Mouse (Mus musculus): ENCODE measurements around the gene Kpna6.

The Kpna6 gene

DNA sequence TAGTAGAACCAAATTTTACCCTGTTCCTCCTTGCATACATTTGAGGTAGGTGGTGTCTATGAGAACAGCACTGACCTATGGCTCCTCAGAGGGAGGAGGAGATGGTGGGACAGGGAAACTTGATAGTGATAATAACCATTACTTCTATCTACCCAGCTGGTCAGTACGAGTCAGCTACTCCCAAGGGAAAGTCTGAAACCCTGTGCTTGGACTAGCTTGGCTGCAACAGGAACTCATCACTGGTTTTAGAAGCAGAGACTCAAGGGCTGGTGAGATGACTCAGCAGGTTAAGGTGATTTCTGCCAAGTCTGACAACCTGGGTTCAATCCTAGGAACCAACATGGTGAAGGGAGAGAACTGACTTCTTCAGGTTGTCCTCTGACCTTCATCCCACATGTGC is 23.9 kb downstream of the Kpna6 start:
- no peak for DNase-seq (ENCODE audit: low spot score in 2 of 2)

GRCm38 (mm10) chr4:129645204-129645603 is 27.4 kb downstream of the Kpna6 start:
- DNase-seq (ENCODE audit: low spot score in 2 of 2), result no peak

GRCm38 (mm10) chr4:129641756-129642155 is 30.8 kb downstream of the Kpna6 start:
- DNase-seq (ENCODE audit: low spot score in 2 of 2), result no peak

DNA sequence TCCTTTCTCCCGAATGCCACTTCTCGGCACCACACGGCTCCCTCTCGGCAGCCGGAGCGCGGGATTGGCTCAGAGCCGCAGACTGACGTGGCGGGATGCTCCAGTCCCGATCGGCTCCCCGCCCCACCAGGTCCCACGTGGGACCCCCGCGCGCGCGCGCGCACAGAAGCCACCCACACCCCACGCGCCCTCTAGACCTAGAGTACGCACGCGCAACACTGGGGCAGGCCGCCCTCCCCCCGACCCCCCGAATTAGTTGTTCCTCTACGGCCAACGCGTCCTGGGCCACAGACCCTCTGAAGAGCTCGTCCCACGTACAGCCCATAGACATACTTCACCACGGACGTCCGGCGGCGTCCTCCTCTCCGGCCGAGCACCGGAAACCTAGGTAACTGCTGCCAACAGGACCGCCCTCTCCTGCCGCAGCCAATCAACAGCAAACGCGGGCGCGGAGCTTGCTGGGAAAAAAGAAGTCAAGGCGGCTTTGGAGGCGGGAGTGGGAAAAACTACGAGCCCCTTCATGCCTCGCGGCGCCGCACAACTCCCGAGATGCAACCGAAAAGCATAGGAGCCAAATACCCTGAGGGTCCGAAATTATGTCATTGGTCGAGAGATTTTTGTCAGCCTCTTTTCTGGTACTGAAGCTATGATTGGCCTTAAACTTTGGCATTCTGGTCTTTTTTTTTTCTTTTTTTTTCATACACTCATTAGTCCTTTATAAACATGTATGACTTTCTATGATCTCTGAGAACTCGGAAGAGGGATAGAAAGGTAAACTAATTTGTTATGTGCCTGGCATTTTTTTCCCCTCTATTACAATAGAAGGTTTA is 31.7 kb downstream of the Kpna6 start, which contains the start of gene Txlna:
TSS of gene Txlna (minus strand) at position 428 of the 830 bp plus-strand sequence.
- DNase-seq (ENCODE audit: low spot score in 2 of 2), result peak; percentile 91 to 96

GRCm38 (mm10) chr4:129640101-129640637 is 32.4 kb downstream of the Kpna6 start:
- DNase-seq (ENCODE audit: low spot score in 2 of 2), result peak in 1 of 2 experiments; percentile 36

GRCm38 (mm10) chr4:129639221-129639620 is 33.3 kb downstream of the Kpna6 start:
- no peak for DNase-seq (ENCODE audit: low spot score in 2 of 2)

DNA sequence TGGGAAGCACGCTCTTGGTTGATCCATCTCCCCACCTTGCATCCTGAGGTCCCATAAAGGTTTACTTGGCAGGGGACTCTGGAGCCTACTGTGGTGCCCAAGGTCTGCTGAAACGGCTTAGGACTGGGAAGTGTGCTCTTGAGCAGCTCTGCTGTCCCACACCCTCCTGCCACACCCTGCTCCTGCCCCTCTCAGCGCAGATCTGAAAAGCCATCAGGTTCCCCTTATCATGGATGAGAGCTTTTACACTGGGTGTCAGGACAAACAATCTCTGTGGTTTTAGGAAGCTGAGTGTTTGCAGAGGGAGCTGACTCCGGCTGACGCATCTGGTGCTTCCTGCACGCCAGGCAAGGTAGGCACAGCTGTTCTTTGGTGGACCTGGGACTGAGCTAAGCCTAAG is 38.7 kb downstream of the Kpna6 start:
- no peak for DNase-seq (ENCODE audit: low spot score in 2 of 2)

DNA sequence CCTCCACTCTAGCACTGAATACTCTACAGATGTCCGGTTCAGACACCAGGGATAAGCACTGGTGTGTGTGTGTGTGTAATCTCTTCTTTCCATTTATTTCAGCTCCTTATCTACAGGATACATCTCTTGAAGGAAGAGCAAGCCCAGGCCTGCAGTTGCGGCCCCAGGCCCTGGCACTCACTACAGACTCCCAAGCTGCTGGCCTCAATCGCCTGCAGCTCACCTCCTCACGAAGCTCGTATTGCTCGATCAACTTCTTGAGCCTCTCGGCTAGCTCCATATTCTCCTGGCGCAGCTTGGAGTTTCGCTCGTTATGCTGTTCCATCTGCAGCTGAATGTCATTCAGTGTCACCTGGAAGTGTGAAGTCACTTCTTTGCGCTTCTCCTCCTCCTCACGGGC is 40.7 kb downstream of the Kpna6 start:
- DNase-seq (ENCODE audit: low spot score in 2 of 2), result no peak

GRCm38 (mm10) chr4:129630944-129631343 is 41.6 kb downstream of the Kpna6 start:
- DNase-seq (ENCODE audit: low spot score in 2 of 2), result no peak

DNA sequence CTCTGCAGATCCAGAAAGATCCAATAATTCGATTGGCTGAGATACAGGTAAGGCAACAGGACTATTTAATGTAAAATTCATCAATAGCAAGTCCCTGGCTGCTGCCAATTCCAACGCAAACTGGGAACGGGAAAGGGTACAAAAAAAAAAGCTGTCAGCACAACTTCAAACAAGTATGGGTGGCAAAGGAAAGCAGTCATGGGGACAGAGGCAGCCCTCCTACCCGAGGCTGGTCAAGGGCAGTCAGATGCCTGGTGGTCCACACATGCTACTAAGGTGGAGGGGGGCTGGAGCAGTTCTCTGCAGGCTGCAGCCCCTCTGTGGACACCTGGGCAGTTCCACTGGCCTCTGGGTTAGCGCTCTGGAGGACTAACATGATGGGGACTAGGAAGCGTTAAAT is 46.5 kb downstream of the Kpna6 start:
- no peak for DNase-seq (ENCODE audit: low spot score in 2 of 2)

- DNase-seq (ENCODE audit: low spot score in 2 of 2), result no peak
Observed at GRCm38 (mm10) chr4:129625496-129625895, 47.1 kb downstream of the Kpna6 start.

GRCm38 (mm10) chr4:129625029-129625370 is 47.6 kb downstream of the Kpna6 start:
- DNase-seq (ENCODE audit: low spot score in 2 of 2), result peak; percentile 58 to 64

DNA sequence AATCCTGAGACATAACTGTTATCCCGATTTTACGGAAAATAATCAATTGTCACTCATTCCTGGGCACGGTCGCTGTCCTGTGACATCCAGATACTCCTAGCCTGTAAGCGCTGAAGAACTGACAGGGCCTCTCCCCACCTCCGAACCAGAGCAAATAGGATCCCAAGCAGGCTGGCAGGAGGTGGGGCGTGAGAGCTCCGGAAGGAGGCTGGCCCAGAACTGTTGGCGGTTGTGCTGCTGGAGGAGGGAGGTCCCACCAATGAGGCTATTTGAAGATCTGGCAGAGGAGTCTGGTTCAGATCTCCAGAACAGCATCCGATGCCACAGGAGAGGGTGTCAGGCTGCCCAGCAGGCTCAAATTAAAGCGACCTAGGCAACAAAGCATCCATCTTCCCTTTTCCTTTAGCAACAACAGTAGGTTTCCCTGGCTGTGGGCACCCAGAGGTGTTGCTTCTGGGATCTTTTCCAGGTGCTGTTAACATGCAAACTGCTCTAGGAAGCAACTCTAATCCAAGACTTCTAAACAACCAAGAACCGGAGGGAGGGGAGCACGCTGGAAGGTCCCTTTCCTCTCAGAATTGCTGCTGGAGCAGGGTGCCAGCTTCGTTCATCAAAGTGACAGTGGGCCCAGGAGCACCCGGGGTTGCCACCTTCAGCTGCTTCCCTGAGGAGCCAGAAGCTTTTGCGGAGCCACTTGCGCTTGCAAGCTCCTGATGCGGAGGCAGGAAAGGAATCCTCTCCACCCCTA is 48.1 kb downstream of the Kpna6 start:
- DNase-seq (ENCODE audit: low spot score in 2 of 2), result peak; percentile 82 to 85

GRCm38 (mm10) chr4:129623681-129624091 is 48.9 kb downstream of the Kpna6 start, which contains the start of gene Ccdc28b:
TSS of gene Ccdc28b (minus strand) at chr4:129623947.
- DNase-seq (ENCODE audit: low spot score in 2 of 2), result no peak

GRCm38 (mm10) chr4:129622803-129623535 is 49.6 kb downstream of the Kpna6 start:
- no peak for DNase-seq (ENCODE audit: low spot score in 2 of 2)

DNA sequence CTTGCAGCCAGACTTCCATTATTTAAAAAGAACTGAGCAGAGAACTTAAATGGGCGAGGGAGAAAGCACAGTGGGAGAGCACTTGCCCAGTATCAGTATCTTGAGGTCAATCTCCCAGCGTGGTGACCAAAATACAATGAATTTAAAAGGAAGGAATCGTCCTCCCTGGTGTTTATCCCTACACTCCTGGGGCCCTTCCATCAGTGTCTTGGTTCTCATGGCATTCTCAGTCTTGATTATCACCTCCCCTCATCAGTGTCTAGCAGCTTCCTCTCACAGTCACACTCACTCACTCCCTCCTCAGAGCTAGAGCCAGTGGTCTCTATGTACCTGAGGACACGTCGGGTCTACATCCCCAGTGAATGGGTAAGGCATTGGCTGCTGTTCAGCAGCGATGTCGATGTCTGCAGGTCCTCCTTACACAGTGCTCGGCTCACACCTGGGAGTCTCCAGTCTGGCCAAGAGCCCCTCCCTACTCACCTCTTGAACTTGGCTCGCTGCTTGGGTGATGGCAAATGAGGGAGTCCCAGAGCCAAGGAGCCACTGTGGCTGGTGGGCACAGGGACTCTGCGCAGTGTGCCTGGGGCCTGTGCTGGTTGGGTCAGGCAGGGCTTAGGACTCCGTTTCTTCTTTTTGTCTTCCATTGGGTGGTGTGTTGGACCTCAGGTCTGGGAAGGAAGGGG is 50.3 kb downstream of the Kpna6 start:
- no peak for DNase-seq (ENCODE audit: low spot score in 2 of 2)

- no peak for DNase-seq (ENCODE audit: low spot score in 2 of 2)
Observed at GRCm38 (mm10) chr4:129621283-129621841, 51.2 kb downstream of the Kpna6 start.

DNA sequence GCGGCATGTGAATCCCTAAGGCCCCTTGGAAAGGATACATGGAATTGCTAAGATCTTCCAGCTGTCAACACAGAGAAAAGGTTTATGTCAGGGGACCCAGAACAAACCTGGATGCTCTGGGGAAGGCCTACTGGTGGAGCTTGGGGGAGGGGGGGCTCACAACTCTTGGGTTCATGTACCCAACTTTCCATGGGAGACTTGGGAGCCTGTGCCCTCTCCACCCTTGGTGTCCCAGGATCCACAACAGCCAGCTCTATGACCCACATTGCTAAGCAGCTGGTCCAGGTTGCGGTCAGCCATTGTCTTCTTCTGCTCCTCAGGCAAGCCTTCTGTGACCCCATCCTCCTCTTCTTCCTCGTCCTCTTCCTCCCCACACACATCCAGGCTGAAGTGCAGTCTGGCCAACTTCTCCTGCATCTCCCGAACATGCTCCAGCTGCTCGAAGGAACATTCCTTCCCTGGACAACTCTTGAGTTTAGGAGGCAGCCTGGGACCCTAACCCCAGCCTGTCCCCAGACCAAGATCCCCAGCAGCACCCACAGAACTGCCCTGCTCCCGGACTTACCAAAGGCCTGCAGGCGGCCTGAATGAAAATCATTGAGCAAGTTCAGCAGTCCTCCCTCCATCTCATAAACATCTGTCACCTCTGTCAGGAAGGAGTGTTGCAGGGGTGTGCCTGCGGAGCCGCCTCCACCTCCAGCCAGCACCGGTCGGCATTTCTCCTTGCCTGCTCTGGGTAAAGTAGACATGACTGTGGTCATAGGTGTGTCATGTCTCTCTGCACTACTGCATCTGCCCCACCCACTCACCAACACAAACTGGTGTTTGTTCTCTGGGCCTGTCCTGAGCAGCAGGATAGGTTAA is 51.9 kb downstream of the Kpna6 start:
- no peak for DNase-seq (ENCODE audit: low spot score in 2 of 2)

DNA sequence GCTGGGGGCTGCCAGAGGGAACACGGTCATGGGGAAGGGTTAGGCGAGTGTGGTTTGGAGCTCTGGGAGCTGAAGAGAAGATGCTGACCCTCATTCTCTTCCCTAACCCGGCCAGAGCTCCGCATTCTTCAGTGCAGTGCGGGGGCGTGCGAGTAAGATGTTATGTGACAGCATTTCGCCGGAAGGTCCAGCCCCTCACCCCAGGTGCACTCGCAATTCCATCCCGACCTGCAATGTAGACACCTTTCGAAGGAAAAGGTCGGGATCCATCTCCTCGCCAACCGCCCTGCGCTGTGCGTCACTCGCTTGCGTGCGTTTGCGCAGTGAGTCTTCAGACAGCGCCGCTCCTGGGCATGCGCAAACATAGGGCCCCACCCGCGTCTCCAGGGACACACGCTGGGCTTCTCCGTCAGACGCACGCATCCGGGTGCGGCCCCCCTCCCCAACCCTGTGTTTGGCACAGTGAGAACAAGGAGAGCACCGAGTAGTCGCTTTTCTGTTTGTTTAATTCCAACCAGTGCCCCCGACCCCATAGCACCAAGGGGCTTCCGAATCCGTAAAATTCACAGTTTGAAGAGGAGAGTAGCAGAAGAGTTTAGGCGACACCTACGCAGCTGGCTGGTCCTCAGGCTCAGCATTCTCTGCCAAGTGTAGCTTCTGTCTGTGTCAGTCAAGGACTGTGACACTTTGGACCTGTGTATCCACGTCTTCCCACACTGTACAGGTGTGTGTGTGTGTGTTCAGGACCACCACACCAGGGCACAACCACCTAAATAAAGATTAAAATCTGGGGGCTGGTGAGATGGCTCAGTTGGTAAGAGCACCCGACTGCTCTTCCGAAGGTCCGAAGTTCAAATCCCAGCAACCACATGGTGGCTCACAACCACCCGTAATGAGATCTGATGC is 53.5 kb downstream of the Kpna6 start, which contains the start of gene Iqcc:
TSS of gene Iqcc (minus strand) at position 314 of the 906 bp plus-strand sequence.
- peak; percentile 95 to 96 for DNase-seq (ENCODE audit: low spot score in 2 of 2)

Measured in thymus, postnatal 10 days (tissue).